Mouse (Mus musculus): ENCODE measurements around the gene Kcnh7. TPM values are rescaled to one million over a fixed set of nuclear protein-coding genes. Genes with fewer than 3 reads are reported as not detected.

Gene Kcnh7
- 13.4 and 18.4 TPM in 2 replicates for polyA plus RNA-seq (2014; fragmentation: Nextera tagmentation; extraction: Ambion mirVana)

GRCm38 (mm10) chr2:63183563-63184545 is at the start of gene Kcnh7:
Gene Kcnh7 (minus strand): TSS chr2:63184287.
- H3K27me3 ChIP-seq (ENCODE audit: control insufficient read depth, insufficient read depth, low read length), result no peaks in the 10 kb centered on the region
- ATAC-seq (ENCODE audit: low read depth), result peak; percentile 88
- peak within 1 kb of the TSS; percentile 73 for H3K9ac ChIP-seq (replicated peaks; ENCODE audit: low read depth, low read length)
- peak within 1 kb of the TSS; percentile 61 for H3K4me3 ChIP-seq (ENCODE audit: low read depth, low read length)
- H3K36me3 ChIP-seq (ENCODE audit: control insufficient read depth, insufficient read depth, low read length), result no peaks in the 10 kb centered on the region
- H3K4me1 ChIP-seq (ENCODE audit: control insufficient read depth, insufficient read depth, low read length), result no peaks in the 10 kb centered on the region
- H3K4me2 ChIP-seq (ENCODE audit: low read depth, low read length), result peak within 1 kb of the TSS; percentile 60
- WGBS, result under 1% methylated on average over 41 of the region's 49 CpGs
- peak within 1 kb of the TSS; percentile 84 for H3K27ac ChIP-seq (ENCODE audit: low read depth, low read length)
- no peaks in the 10 kb centered on the region for H3K9me3 ChIP-seq (ENCODE audit: control insufficient read depth, low read length)

DNA sequence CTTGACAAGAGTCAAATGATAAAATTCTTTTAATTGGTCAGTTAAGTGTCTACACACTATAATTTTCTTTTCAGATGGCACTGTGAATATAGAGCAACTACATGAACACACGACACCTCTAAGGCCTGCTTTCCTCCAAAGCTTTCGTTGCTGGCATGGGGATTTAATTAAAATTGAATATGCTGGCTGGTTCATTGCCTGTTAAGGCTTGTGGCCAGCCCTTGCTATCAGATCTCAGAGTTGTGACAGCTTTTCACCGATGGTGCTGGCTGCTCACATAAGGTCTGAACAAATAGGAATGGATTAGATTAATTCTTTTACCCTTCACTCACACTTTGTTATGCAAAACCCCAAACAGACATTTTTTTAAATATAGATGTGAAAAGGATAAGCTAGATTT is 23.3 kb upstream of the Kcnh7 start:
- Histone ChIP-seq H3K4me1 (ENCODE audit: control insufficient read depth, insufficient read depth, low read length) (no peaks in the 10 kb centered on the region), H3K36me3 (ENCODE audit: control insufficient read depth, insufficient read depth, low read length) (no peaks in the 10 kb centered on the region), H3K4me2 (ENCODE audit: low read depth, low read length) (no peak overlapping the region), H3K9ac (replicated peaks; ENCODE audit: low read depth, low read length) (no peak overlapping the region), H3K27me3 (ENCODE audit: control insufficient read depth, insufficient read depth, low read length) (no peaks in the 10 kb centered on the region), H3K4me3 (ENCODE audit: low read depth, low read length) (no peak overlapping the region), H3K27ac (ENCODE audit: low read depth, low read length) (no peak overlapping the region), H3K9me3 (ENCODE audit: control insufficient read depth, low read length) (no peaks in the 10 kb centered on the region)
- ATAC-seq (ENCODE audit: low read depth), result no peak
- 70% methylated on average over 3 of the region's 3 CpGs for WGBS

DNA sequence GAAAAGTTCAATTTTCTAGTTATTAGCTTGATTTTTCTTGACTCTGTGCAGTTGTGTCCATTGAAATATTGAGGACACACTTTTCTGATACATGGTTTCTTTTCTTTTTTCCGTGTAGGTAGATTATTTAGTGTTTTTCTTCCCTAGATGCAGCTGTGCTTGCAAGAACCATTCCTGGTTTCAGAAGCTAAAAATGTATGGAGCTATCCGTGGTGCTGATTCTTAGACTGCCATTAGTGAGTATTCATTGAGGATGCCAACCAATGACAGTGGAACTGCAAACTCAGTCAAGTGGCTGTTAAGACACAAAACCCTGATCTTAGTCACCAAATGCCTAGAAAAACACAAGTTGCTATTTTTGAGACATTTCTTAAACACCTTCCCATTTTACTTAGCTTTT is 1.9 kb upstream of the Kcnh7 start:
- H3K27ac ChIP-seq (ENCODE audit: low read depth, low read length), result no peak overlapping the region
- no peaks in the 10 kb centered on the region for H3K36me3 ChIP-seq (ENCODE audit: control insufficient read depth, insufficient read depth, low read length)
- no peak overlapping the region for H3K4me3 ChIP-seq (ENCODE audit: low read depth, low read length)
- no peaks in the 10 kb centered on the region for H3K4me1 ChIP-seq (ENCODE audit: control insufficient read depth, insufficient read depth, low read length)
- ATAC-seq (ENCODE audit: low read depth), result no peak
- no peak overlapping the region for H3K4me2 ChIP-seq (ENCODE audit: low read depth, low read length)
- H3K9me3 ChIP-seq (ENCODE audit: control insufficient read depth, low read length), result no peaks in the 10 kb centered on the region
- H3K9ac ChIP-seq (replicated peaks; ENCODE audit: low read depth, low read length), result no peak overlapping the region
- no peaks in the 10 kb centered on the region for H3K27me3 ChIP-seq (ENCODE audit: control insufficient read depth, insufficient read depth, low read length)
- WGBS, result 3% methylated on average over 2 of the region's 2 CpGs

GRCm38 (mm10) chr2:63184551-63185430 is 704 bp upstream of the Kcnh7 start:
- H3K4me1 ChIP-seq (ENCODE audit: control insufficient read depth, insufficient read depth, low read length), result no peaks in the 10 kb centered on the region
- WGBS, result 1% methylated on average over 14 of the region's 15 CpGs
- peak overlapping the region; percentile 73 for H3K9ac ChIP-seq (replicated peaks; ENCODE audit: low read depth, low read length)
- peak overlapping the region; percentile 61 for H3K4me3 ChIP-seq (ENCODE audit: low read depth, low read length)
- no peaks in the 10 kb centered on the region for H3K36me3 ChIP-seq (ENCODE audit: control insufficient read depth, insufficient read depth, low read length)
- ATAC-seq (ENCODE audit: low read depth), result peak; percentile 93
- no peaks in the 10 kb centered on the region for H3K9me3 ChIP-seq (ENCODE audit: control insufficient read depth, low read length)
- H3K4me2 ChIP-seq (ENCODE audit: low read depth, low read length), result peak overlapping the region; percentile 60
- H3K27ac ChIP-seq (ENCODE audit: low read depth, low read length), result peak overlapping the region; percentile 84
- H3K27me3 ChIP-seq (ENCODE audit: control insufficient read depth, insufficient read depth, low read length), result no peaks in the 10 kb centered on the region

DNA sequence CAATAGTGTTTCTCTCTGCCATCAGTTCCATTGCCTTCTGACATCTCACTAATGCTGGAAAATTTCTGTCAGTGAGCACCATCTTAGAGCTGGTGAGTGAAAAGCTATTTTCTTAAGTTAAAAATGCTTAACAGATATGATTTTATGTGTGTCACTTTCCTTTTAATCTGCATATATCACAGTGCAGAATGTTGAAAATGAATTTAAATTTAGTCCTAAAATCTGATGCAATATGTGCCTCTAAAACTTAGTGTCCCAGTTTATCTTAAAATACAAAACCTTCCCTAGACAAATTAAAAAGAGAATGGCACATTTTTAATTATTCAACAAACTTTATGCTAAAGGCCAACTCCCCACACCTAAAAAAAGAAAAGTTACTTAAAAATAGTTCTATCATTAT is 30.4 kb downstream of the Kcnh7 start:
- Histone ChIP-seq H3K27ac (ENCODE audit: low read depth, low read length) (no peak overlapping the region), H3K4me1 (ENCODE audit: control insufficient read depth, insufficient read depth, low read length) (no peaks in the 10 kb centered on the region), H3K9me3 (ENCODE audit: control insufficient read depth, low read length) (no peaks in the 10 kb centered on the region), H3K4me2 (ENCODE audit: low read depth, low read length) (no peak overlapping the region), H3K9ac (replicated peaks; ENCODE audit: low read depth, low read length) (no peak overlapping the region), H3K27me3 (ENCODE audit: control insufficient read depth, insufficient read depth, low read length) (no peaks in the 10 kb centered on the region), H3K36me3 (ENCODE audit: control insufficient read depth, insufficient read depth, low read length) (no peaks in the 10 kb centered on the region), H3K4me3 (ENCODE audit: low read depth, low read length) (no peak overlapping the region)
- no peak for ATAC-seq (ENCODE audit: low read depth)

DNA sequence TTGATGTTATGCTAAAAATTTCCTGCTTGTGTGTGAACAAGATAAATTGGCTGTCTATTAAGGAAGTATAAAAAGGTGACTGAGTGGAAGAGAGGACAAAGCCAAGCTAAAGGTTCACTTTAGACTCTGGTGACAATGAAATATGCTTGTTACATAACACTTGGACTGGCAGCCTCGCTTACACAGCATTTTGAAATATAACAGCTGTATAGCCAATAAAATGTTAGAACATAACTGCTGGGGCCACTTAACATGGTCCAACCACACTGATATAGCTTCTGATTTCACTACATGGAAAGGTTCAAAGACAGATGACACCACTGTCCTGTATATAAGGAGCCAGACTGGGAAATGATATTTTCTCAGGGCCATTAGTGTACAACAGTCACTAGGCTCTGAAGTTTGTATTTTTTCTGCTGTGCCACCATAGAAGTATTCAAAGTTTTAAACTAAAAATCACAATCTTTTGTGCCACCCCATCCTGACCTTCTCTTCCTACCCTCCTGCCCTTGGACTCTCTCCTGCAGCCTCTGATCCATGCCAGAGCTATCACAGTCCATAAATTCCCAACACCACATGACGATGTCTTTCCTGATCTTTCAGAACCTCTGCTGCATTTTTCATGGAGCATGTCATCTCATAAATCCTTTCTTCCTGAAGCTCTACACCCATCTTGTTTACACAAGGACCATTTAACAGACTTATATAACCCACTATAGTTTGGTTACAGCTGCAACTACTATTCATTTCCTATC is 56.1 kb downstream of the Kcnh7 start:
- Histone ChIP-seq H3K4me2 (ENCODE audit: low read depth, low read length) (no peak overlapping the region), H3K4me3 (ENCODE audit: low read depth, low read length) (no peak overlapping the region), H3K27ac (ENCODE audit: low read depth, low read length) (no peak overlapping the region), H3K9ac (replicated peaks; ENCODE audit: low read depth, low read length) (no peak overlapping the region), H3K36me3 (ENCODE audit: control insufficient read depth, insufficient read depth, low read length) (no peaks in the 10 kb centered on the region), H3K27me3 (ENCODE audit: control insufficient read depth, insufficient read depth, low read length) (no peaks in the 10 kb centered on the region), H3K4me1 (ENCODE audit: control insufficient read depth, insufficient read depth, low read length) (no peaks in the 10 kb centered on the region), H3K9me3 (ENCODE audit: control insufficient read depth, low read length) (no peaks in the 10 kb centered on the region)
- no peak for ATAC-seq (ENCODE audit: low read depth)
- 40% methylated on average over 2 of the region's 2 CpGs for WGBS

DNA sequence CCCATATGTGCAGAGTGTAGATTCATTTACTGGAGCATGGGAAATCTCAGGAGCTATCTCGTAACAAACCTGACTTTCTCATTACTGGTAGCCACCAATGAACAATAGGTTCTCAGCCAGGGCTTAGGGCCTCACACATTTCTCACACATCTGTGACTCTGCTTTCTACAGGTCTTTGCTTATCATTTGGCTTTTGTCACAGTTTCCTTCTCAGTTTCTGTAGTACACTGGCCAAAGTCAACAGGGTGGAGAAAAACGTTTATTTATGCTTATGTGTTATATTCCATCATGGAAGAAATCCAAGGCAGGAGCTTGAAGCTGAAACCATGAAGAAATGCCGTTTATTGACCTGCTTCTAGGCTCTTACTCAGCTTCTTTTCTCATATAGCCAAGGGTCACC is 63.8 kb downstream of the Kcnh7 start:
- H3K27me3 ChIP-seq (ENCODE audit: control insufficient read depth, insufficient read depth, low read length), result no peaks in the 10 kb centered on the region
- no peak for ATAC-seq (ENCODE audit: low read depth)

DNA sequence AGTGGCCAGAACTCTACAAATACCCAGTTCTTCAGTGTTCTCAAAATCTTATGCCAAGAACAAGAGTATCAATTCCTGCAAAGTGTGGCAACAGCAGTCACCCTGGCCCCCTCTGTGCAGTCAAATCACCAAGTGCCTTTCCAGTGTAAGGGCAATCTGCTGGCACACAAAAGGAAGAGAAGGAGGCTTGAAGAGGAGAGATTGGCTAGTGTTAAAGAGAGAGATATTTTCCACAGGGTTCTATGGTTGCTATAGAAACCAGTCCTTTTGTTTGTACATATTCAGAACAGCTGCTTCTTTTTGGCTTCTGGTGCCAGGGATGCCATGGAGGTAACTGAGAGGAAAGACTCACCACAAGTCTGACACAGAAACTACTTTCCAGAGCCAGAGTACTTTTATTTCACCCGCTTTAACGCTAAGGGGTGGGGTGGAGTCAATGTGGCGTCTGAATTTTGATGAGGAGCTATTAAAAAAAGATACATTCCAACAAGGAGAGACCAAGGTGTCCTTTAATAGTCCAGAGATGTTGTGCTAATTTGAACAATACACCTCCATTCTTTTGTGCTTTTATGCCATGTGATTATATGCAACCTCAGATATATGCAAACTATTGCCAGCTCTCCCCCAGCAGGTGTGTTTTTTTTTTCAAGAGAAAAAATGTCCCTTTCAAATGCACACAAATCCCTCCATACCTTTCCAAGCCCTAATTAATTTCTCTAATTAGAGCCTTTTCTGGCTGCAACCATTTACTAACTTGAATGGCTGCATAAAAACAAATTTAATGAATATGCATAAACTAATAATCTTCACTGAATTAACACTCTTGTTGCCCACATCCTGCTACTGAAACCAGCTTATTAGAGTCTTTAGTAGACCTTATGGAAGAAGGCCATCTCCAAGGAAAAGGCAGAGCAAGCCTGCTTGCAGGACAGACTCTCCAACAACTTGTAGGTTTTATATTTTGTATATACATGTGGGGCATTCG is 66.6 kb downstream of the Kcnh7 start:
- WGBS, result 40% methylated on average over 4 of the region's 4 CpGs
- 0 out of 2 replicates have a peak, but pooled peaks cover 4% of the 10 kb centered on the region for H3K4me1 ChIP-seq (ENCODE audit: control insufficient read depth, insufficient read depth, low read length)
- no peak overlapping the region for H3K4me3 ChIP-seq (ENCODE audit: low read depth, low read length)
- peak overlapping the region; percentile 16; the same call in 1 of the 2 replicates for H3K27ac ChIP-seq (ENCODE audit: low read depth, low read length)
- no peak overlapping the region for H3K9ac ChIP-seq (replicated peaks; ENCODE audit: low read depth, low read length)
- H3K27me3 ChIP-seq (ENCODE audit: control insufficient read depth, insufficient read depth, low read length), result no peaks in the 10 kb centered on the region
- peak; percentile 92 for ATAC-seq (ENCODE audit: low read depth)
- no peaks in the 10 kb centered on the region for H3K9me3 ChIP-seq (ENCODE audit: control insufficient read depth, low read length)
- H3K4me2 ChIP-seq (ENCODE audit: low read depth, low read length), result no peak overlapping the region
- H3K36me3 ChIP-seq (ENCODE audit: control insufficient read depth, insufficient read depth, low read length), result no peaks in the 10 kb centered on the region

More for the DNA sequence above, 63.8 kb downstream of the Kcnh7 start:
- whole genome bisulfite sequencing, result 86% methylated on average over 3 of the region's 3 CpGs
- Histone ChIP-seq H3K9ac (replicated peaks; ENCODE audit: low read depth, low read length) (no peak overlapping the region), H3K36me3 (ENCODE audit: control insufficient read depth, insufficient read depth, low read length) (no peaks in the 10 kb centered on the region), H3K27ac (ENCODE audit: low read depth, low read length) (no peak overlapping the region), H3K9me3 (ENCODE audit: control insufficient read depth, low read length) (no peaks in the 10 kb centered on the region), H3K4me2 (ENCODE audit: low read depth, low read length) (no peak overlapping the region), H3K4me3 (ENCODE audit: low read depth, low read length) (no peak overlapping the region), H3K4me1 (ENCODE audit: control insufficient read depth, insufficient read depth, low read length) (0 out of 2 replicates have a peak, but pooled peaks cover 4% of the 10 kb centered on the region)
